Mouse (Mus musculus): ENCODE measurements around the gene Slc16a13. TPM values are rescaled to one million over a fixed set of nuclear protein-coding genes. Genes with fewer than 3 reads are reported as not detected.
A peak's percentile ranks its signal among the peaks of the same experiment; 100 is the strongest.

Slc16a13 gene
- polyA plus RNA-seq, 1 experiment from 2014 or later: 7.1 TPM

DNA sequence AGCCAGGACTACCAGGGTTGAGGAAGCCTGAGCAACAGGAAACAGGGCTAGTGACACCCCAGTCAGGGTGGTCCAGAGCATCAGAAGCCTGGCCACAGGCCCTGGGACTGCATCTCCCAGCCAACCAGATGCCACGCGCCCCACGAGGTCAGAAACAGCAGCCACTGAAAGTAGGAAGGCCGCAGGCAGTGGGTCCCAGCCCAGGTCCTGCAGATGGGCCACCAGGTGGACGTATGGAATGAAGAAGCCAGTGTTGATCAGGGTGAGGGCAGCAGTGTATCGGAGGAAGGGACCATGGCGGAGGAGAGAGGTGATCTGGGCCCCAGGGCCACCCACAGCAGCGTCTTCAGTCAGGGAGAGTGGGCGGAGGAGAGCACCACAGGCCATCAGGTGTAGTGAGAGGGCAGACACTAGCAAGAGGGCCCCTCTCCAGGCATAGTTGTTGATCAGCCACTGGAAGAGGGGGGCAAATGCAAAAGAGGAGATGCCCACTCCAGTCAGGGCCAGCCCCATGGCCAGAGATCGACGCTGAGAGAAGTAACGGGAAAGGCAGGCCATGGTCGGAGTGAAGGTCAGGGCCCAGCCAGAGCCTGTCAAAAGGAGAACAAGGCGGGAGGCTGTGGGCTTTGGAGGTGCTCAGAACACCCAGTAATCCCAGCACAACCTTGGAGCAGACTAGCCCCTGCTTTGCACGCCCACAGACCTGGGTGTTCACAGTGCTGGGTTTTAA, 2.0 kb downstream of the Slc16a13 start:
- Histone ChIP-seq H3K4me3 (peak overlapping the region; percentile 62), H3K4me2 (peak overlapping the region; percentile 98), H3K27me3 (replicated peaks) (peaks cover 58% of the 10 kb centered on the region), H3K36me3 (peaks cover 10% of the 10 kb centered on the region), H3K4me1 (peaks cover 48% of the 10 kb centered on the region), H3K27ac (replicated peaks) (no peak overlapping the region), H3K9me3 (no peaks in the 10 kb centered on the region), H3K9ac (no peak overlapping the region)
- WGBS: 84% methylated on average over 15 of the region's 15 CpGs
- no peak for ATAC-seq (ENCODE audit: extremely low read depth, insufficient number of reproducible peaks, low FRiP score, low TSS enrichment)

DNA sequence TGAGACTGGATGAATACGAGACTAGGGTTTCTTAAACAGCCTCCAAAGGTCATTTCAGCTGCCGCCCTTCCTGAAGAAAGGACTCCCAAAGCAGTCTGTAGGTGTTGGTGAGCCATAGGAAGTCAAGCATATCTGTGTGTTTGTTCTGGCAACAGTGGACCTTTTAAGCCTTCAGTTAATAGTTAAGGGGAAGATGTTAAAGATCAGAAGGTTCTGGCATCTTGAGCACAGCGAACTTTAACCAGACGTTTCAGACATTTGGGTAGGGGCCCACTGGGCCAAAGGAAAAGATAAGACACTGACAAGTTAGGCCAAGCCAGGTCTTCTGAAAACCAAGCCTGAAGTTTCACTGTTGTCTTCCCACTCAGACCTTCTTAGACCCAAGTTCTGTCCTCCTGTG, 2.8 kb downstream of the Slc16a13 start:
- Histone ChIP-seq H3K9me3 (no peaks in the 10 kb centered on the region), H3K4me3 (no peak overlapping the region), H3K9ac (no peak overlapping the region), H3K36me3 (peaks cover 10% of the 10 kb centered on the region), H3K27ac (replicated peaks) (no peak overlapping the region), H3K4me2 (no peak overlapping the region; the same call in 1 of the 2 replicates), H3K27me3 (replicated peaks) (peaks cover 61% of the 10 kb centered on the region), H3K4me1 (peaks cover 51% of the 10 kb centered on the region)
- ATAC-seq (ENCODE audit: extremely low read depth, insufficient number of reproducible peaks, low FRiP score, low TSS enrichment): no peak
- 59% methylated on average over 4 of the region's 4 CpGs for WGBS

DNA sequence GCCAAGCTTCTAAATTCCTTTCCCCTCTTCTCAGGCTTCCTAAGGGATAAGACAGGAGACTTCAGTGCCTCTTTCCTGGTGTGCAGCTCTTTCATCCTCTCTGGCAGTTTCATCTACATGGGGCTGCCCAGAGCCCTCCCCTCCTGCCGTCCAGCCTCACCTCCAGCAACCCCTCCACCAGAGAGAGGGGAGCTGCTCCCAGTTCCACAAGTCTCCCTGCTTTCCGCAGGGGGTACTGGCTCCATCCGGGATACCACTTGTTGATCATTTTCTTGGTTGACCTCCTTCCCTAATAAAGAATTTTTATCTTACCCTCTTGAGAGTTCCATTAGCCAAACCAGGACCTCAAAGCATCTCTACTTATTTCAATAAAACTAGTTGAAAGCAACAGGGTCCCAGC, 4.8 kb downstream of the Slc16a13 start:
- H3K27me3 ChIP-seq (replicated peaks): peaks cover 78% of the 10 kb centered on the region
- no peak for ATAC-seq (ENCODE audit: extremely low read depth, insufficient number of reproducible peaks, low FRiP score, low TSS enrichment)

DNA sequence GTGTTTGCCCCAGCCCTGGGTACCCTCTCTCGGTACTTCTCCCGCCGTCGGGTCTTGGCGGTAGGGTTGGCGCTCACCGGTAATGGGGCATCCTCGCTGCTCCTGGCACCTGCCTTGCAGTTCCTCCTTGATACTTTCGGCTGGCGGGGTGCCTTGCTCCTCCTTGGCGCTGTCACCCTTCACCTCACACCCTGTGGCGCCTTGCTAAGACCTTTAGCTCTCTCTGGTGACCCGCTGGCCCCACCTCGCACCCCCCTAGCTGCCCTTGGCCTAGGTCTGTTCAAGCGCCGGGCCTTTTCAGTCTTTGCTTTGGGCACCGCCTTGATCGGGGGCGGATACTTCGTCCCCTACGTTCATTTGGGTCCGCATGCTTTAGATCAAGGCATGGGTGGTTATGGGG, 5.6 kb downstream of the Slc16a13 start:
- Histone ChIP-seq H3K9me3 (no peaks in the 10 kb centered on the region), H3K4me3 (0 out of 2 replicates have a peak overlapping the region, but pooled peaks have one; percentile 46), H3K9ac (no peak overlapping the region), H3K36me3 (peaks cover 10% of the 10 kb centered on the region), H3K4me1 (peaks cover 37% of the 10 kb centered on the region), H3K27me3 (replicated peaks) (peaks cover 85% of the 10 kb centered on the region), H3K4me2 (no peak overlapping the region), H3K27ac (replicated peaks) (no peak overlapping the region)
- 11% methylated on average over 22 of the region's 22 CpGs for WGBS
- ATAC-seq (ENCODE audit: extremely low read depth, insufficient number of reproducible peaks, low FRiP score, low TSS enrichment): no peak

More for the DNA sequence above, 4.8 kb downstream of the Slc16a13 start:
- Histone ChIP-seq H3K27ac (replicated peaks) (no peak overlapping the region), H3K4me1 (peaks cover 37% of the 10 kb centered on the region), H3K36me3 (peaks cover 10% of the 10 kb centered on the region), H3K9me3 (no peaks in the 10 kb centered on the region), H3K4me3 (no peak overlapping the region), H3K4me2 (no peak overlapping the region), H3K9ac (no peak overlapping the region)
- WGBS: 53% methylated on average over 3 of the region's 3 CpGs

DNA sequence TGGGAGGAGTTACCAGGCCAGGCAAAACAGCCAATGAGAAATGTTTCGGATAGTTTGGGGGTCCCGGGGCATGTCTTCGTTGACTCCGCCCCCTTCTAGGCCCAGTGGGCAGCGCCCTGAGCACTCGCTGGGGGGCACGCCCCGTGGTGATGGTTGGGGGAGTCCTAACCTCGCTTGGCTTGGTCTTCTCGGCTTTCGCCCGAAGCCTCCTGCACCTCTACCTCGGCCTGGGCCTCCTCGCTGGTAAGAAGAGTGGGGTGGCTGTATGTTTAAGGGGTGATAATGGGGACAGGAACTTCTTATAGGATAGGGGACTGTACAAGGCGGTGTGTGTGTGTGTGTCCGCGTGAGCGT, 6.0 kb downstream of the Slc16a13 start:
- Histone ChIP-seq H3K27ac (replicated peaks) (no peak overlapping the region), H3K4me3 (peak overlapping the region; percentile 46), H3K4me2 (peak overlapping the region; percentile 68), H3K9ac (no peak overlapping the region), H3K27me3 (replicated peaks) (peaks cover 85% of the 10 kb centered on the region), H3K9me3 (no peaks in the 10 kb centered on the region), H3K36me3 (peaks cover 10% of the 10 kb centered on the region), H3K4me1 (peaks cover 32% of the 10 kb centered on the region)
- 5% methylated on average over 18 of the region's 18 CpGs for WGBS
- ATAC-seq (ENCODE audit: extremely low read depth, insufficient number of reproducible peaks, low FRiP score, low TSS enrichment): no peak

DNA sequence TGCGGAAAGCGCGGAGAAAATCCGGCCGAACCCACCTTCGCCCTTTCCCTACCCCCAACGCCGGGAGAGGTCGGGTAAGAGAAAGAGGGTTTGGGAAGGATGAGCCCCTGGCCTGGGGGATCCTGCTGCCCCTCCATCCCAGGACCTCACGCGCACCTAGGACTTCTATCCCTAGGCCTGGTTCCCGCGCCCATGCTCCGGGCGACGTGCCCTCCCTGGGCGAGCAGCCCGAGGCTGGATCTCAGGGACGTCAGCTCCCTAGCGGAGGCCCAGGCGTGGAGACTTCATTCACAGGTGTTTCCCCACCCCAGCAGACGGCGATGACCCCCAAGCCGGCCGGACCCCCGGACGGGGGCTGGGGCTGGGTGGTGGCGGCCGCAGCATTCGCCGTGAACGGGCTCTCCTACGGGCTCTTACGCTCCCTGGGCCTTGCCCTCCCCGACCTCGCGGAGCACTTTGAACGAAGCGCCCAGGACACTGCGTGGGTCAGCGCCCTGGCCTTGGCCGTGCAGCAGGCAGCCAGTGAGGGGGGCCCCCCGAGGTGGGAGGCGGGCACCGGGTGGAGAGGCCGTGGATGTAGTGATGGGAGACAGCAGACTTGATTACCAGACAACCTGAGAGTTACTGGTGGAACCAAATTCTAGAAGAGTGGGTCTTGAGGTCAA, 6.5 kb downstream of the Slc16a13 start:
- ATAC-seq (ENCODE audit: extremely low read depth, insufficient number of reproducible peaks, low FRiP score, low TSS enrichment): no peak
- 2% methylated on average over 46 of the region's 46 CpGs for WGBS
- peaks cover 85% of the 10 kb centered on the region for H3K27me3 ChIP-seq (replicated peaks)

DNA sequence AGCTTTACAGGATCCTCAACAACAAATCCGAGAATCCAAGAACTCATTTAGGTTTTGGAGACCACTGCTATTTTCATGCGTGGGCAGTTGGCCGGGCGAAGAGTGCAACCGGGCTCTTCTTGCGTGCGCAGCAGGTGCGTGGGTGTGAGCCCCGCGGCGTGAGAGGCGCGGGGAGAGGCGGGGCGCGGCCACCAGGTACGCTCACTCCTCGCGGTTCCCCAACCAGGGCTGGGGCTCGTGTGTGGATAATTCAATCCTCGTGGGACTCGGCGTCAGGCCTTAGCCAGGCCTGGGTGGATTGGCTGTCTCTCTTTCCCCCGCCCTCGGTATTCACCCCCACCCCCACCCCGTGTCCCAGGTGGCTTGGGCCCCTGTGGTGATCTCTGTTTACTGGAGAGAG, 7.1 kb downstream of the Slc16a13 start:
- Histone ChIP-seq H3K4me3 (peak overlapping the region; percentile 46), H3K9me3 (no peaks in the 10 kb centered on the region), H3K27ac (replicated peaks) (no peak overlapping the region), H3K27me3 (replicated peaks) (peaks cover 79% of the 10 kb centered on the region), H3K36me3 (peaks cover 10% of the 10 kb centered on the region), H3K4me1 (peaks cover 24% of the 10 kb centered on the region), H3K4me2 (peak overlapping the region; percentile 68), H3K9ac (peak overlapping the region; percentile 48)
- no peak for ATAC-seq (ENCODE audit: extremely low read depth, insufficient number of reproducible peaks, low FRiP score, low TSS enrichment)
- WGBS: 7% methylated on average over 26 of the region's 26 CpGs

More for the DNA sequence above, 6.5 kb downstream of the Slc16a13 start:
- peaks cover 10% of the 10 kb centered on the region for H3K36me3 ChIP-seq
- peak overlapping the region; percentile 46 for H3K4me3 ChIP-seq
- no peaks in the 10 kb centered on the region for H3K9me3 ChIP-seq
- no peak overlapping the region for H3K27ac ChIP-seq (replicated peaks)
- H3K4me1 ChIP-seq: peaks cover 28% of the 10 kb centered on the region
- peak overlapping the region; percentile 68 for H3K4me2 ChIP-seq
- H3K9ac ChIP-seq: peak overlapping the region; percentile 48

DNA sequence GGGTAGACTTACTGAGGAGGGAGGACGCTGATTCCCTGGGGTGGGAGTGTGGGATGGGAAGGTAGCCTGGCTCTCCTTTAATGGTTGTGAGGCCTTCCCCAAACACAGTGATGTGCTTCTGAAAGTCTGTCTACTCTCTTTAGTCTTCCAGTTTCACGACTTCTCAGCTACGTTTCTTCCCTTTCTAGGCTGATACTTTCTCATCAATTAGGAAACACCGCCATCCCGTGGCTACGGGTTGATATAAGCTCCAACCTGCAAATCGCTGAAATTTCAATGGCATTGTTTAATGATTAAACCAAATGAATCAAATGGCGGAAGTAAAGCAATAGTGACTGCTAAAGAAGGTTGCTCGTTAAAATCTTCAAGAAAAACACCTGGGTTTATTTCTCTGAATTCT, 8.0 kb downstream of the Slc16a13 start:
- H3K27me3 ChIP-seq (replicated peaks): peaks cover 73% of the 10 kb centered on the region
- no peak for ATAC-seq (ENCODE audit: extremely low read depth, insufficient number of reproducible peaks, low FRiP score, low TSS enrichment)
- WGBS: 12% methylated on average over 9 of the region's 9 CpGs

DNA sequence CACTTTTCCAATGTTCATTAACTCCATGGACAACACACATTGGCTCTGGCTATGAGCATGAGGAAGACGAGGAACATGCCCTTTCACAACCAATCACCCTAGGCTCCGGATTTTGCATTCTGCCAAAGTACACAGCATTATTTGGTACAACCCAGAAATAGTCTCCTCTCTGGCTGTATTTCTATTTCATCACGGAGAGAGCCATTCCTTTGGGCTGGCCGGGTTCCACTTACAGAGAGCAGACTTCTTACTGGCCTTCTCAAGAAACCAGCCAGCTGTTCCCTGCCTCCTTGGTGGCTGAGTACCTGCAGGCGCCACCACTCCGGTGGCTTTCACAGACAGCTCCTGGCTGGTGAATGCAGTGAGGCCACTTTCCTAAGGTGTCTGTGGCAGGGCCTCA, 8.4 kb downstream of the Slc16a13 start, which contains the start of gene Slc16a11:
Slc16a11 (plus strand) TSS at position 330 of the 400 bp plus-strand sequence.
- Histone ChIP-seq H3K4me2 (peak within 1 kb of the TSS; percentile 68; the same call in 1 of the 2 replicates), H3K4me3 (peak within 1 kb of the TSS; percentile 46; the same call in 1 of the 2 replicates), H3K27me3 (replicated peaks) (peaks cover 68% of the 10 kb centered on the region)

More for the DNA sequence above, 8.0 kb downstream of the Slc16a13 start:
- no peaks in the 10 kb centered on the region for H3K9me3 ChIP-seq
- peaks cover 9% of the 10 kb centered on the region for H3K36me3 ChIP-seq
- no peak overlapping the region for H3K9ac ChIP-seq
- no peak overlapping the region for H3K4me2 ChIP-seq
- no peak overlapping the region for H3K4me3 ChIP-seq
- H3K4me1 ChIP-seq: peaks cover 20% of the 10 kb centered on the region
- no peak overlapping the region for H3K27ac ChIP-seq (replicated peaks)

DNA sequence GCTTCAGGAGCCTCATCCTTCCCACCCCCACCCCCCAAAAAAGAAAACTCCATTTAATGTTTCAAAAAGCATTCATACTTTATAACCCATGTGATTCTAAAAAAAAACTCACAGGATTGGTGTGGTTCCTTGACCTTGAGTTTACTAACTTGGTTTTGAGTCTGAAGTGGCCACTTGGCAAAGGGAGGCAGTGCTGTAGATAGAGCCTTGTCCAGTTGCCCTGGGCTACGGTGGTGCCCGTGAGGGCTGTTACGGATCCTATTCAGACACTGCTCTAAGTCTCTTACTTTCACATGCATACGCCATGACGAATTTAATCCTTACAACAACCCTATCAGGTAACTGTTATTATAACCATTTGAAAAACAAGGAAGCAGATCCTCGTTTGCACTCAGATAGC, 8.9 kb downstream of the Slc16a13 start:
- no peaks in the 10 kb centered on the region for H3K9me3 ChIP-seq
- peaks cover under 1% of the 10 kb centered on the region; the same call in 1 of the 2 replicates for H3K36me3 ChIP-seq
- H3K4me3 ChIP-seq: no peak overlapping the region
- H3K9ac ChIP-seq: no peak overlapping the region
- WGBS: 71% methylated on average over 6 of the region's 6 CpGs
- no peak overlapping the region for H3K4me2 ChIP-seq
- peaks cover 64% of the 10 kb centered on the region for H3K27me3 ChIP-seq (replicated peaks)
- H3K4me1 ChIP-seq: peaks cover 24% of the 10 kb centered on the region
- no peak; the same call in 1 of the 2 replicates for ATAC-seq (ENCODE audit: extremely low read depth, insufficient number of reproducible peaks, low FRiP score, low TSS enrichment)
- no peak overlapping the region for H3K27ac ChIP-seq (replicated peaks)

More for the DNA sequence above, 8.4 kb downstream of the Slc16a13 start, which contains the start of gene Slc16a11:
- no peak for ATAC-seq (ENCODE audit: extremely low read depth, insufficient number of reproducible peaks, low FRiP score, low TSS enrichment)
- H3K4me1 ChIP-seq: peaks cover 22% of the 10 kb centered on the region
- 54% methylated on average over 6 of the region's 6 CpGs for WGBS
- H3K27ac ChIP-seq (replicated peaks): no peak within 1 kb of the TSS
- H3K9ac ChIP-seq: no peak within 1 kb of the TSS
- H3K36me3 ChIP-seq: peaks cover 4% of the 10 kb centered on the region
- H3K9me3 ChIP-seq: no peaks in the 10 kb centered on the region

DNA sequence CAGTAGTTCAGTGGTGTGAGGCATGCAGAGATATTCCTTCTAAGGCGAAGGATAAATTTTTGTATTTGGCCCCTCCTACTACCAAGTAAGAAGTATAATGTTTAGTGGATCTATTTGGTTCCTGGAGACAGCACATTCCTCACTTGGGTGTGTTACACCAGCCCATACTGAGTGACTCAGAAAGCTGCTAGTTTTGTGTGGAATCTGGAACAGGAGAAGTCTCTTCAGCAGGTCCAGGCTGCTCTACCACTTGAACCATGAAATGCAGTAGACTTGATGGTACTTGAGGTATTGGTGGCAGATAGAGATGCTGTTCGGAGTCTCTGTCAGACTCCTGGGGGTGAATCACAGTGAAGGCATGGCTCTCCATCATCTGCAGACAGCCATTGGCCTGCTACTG, 10.2 kb downstream of the Slc16a13 start:
- Histone ChIP-seq H3K9ac (no peak overlapping the region), H3K4me1 (peaks cover 27% of the 10 kb centered on the region), H3K4me2 (no peak overlapping the region), H3K27ac (replicated peaks) (no peak overlapping the region), H3K9me3 (no peaks in the 10 kb centered on the region), H3K36me3 (no peaks in the 10 kb centered on the region), H3K4me3 (no peak overlapping the region), H3K27me3 (replicated peaks) (peaks cover 51% of the 10 kb centered on the region)
- ATAC-seq (ENCODE audit: extremely low read depth, insufficient number of reproducible peaks, low FRiP score, low TSS enrichment): no peak
- WGBS: 70% methylated on average over 2 of the region's 2 CpGs

All from heart, embryonic 13.5 days (tissue).